Mouse (Mus musculus) neural tube, embryonic 14.5 days (tissue): ENCODE measurements at regions not wholly inside any gene's neighbourhood (a gene's known extent, or its start where the extent isn't known, plus 50 kb on each side); places are given as distances from the start of the nearest gene placed in this dataset.
A peak's percentile ranks its signal among the peaks of the same experiment; 100 is the strongest.

Experiments used
- ATAC-seq: fragments of 200-750 bp; cut with Nextera tagmentation; 2 replicates; pipeline ENCODE4 v1.8.0; 2017; ENCODE audit warnings: low read depth, mild to moderate bottlenecking, moderate TSS enrichment, moderate library complexity
- H3K27ac ChIP-seq: fragments of 300-500 bp; sonication (generic); 2 replicates; pipeline ENCODE4 v1.5.1; 2014; ENCODE audit warnings: low read depth, mild to moderate bottlenecking, control low read depth, low read length, moderate library complexity, mixed read lengths
- H3K27me3 ChIP-seq: fragments of 300-500 bp; sonication (generic); 2 replicates; pipeline ENCODE4 v1.6.1; 2014; ENCODE audit warnings: low read length; ENCODE audit not compliant: control insufficient read depth, insufficient read depth
- H3K36me3 ChIP-seq: fragments of 300-500 bp; sonication (generic); 2 replicates; pipeline ENCODE4 v1.6.1; 2014; ENCODE audit warnings: low read length, mixed read lengths; ENCODE audit not compliant: control insufficient read depth, insufficient read depth
- H3K4me1 ChIP-seq: fragments of 300-500 bp; sonication (generic); 2 replicates; pipeline ENCODE4 v1.6.1; 2014; ENCODE audit warnings: low read length; ENCODE audit not compliant: control insufficient read depth, insufficient read depth
- H3K4me2 ChIP-seq: fragments of 300-500 bp; sonication (generic); 2 replicates; pipeline ENCODE4 v1.6.1; 2014; ENCODE audit warnings: mild to moderate bottlenecking, low read depth, low read length, control low read depth
- H3K4me3 ChIP-seq: fragments of 300-500 bp; sonication (generic); 2 replicates; pipeline ENCODE4 v1.5.1; 2014; ENCODE audit warnings: low read depth, low read length, control low read depth, mixed read lengths
- H3K9ac ChIP-seq: fragments of 300-500 bp; sonication (generic); replicated peaks from 2 replicates; pipeline ENCODE4 v1.6.1; 2014; ENCODE audit warnings: low read depth, mild to moderate bottlenecking, control low read depth, low read length, mixed read lengths
- H3K9me3 ChIP-seq: fragments of 300-500 bp; sonication (generic); 2 replicates; pipeline ENCODE4 v1.6.1; 2016; ENCODE audit warnings: low read length; ENCODE audit not compliant: control insufficient read depth
- WGBS: fragments of 180-500 bp; shearing (Covaris S2); extraction: QIAGEN DNeasy Blood & Tissue Kit; methylation state at CpG from one replicate; pipeline ENCODE4 v1.1.7; 2014; 5-methylcytosine and 5-hydroxymethylcytosine counted together

DNA sequence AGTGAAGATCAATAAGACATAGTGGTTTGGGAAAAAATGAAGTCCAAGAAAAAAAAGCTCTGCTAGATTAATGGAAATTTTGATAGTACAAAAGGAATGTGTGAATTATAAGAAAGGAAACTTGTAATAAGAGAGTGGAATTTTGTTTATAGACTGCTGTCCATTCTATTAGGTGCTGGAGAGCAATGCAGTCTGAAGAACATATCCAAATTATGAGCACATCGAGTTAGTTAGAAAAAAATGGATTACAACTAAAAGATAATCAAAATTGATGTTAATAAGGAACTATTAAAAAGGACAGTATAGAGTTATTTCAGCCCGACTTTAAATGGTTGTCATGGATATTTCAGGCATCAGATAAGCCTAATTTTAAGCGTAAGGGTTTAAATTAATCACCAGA is 98.2 kb upstream of the Nox4 start:
- Histone ChIP-seq H3K27me3 (no peaks in the 10 kb centered on the region), H3K9ac (no peak overlapping the region), H3K36me3 (no peaks in the 10 kb centered on the region), H3K27ac (no peak overlapping the region), H3K4me3 (no peak overlapping the region), H3K9me3 (no peaks in the 10 kb centered on the region), H3K4me1 (no peaks in the 10 kb centered on the region), H3K4me2 (no peak overlapping the region)
- ATAC-seq: no peak
- WGBS: 74% methylated on average over 3 of the region's 3 CpGs

DNA sequence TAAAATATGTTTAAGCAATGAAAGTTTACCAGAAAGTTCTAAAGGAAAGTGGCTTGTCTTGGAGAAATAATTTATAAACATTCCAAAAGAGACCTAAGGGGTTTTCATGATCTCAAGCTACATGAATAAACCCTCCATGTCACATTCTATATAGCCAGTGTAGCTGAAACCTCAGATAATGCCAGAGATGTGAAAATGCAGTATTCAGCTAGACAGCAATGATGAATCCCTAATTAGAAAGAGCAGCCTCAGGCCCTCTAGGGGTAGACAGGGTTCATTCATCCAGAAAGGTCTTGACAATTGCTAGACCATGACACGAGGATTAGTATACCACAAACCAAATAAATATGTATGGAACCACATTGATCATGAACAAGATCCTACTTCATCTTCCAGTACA is 97.2 kb upstream of the Nox4 start:
- Histone ChIP-seq H3K36me3 (no peaks in the 10 kb centered on the region), H3K9me3 (no peaks in the 10 kb centered on the region), H3K4me1 (no peaks in the 10 kb centered on the region), H3K4me2 (no peak overlapping the region), H3K9ac (no peak overlapping the region), H3K27me3 (no peaks in the 10 kb centered on the region), H3K27ac (no peak overlapping the region), H3K4me3 (no peak overlapping the region)
- ATAC-seq: no peak
- 58% methylated on average over 1 of the region's 1 CpGs for WGBS

DNA sequence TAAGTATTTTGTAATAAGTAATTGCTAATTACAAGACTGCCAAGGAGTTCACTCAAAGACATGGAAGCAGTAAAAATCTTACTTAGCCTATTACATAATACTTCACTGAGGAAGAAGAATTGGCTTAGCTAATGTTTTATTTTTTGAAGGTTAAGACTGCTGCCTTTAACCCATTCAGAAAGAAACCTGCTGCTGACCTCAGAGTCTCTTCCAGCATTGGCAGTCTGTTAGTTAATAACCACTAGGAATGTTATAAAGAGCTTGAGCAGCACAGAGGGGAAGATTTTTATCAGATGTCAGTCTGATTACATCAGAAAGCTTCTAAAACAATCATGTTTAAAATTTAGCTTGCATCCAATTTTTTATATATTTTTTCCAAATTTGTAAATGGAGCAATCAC is 94.9 kb upstream of the Nox4 start:
- Histone ChIP-seq H3K9me3 (no peaks in the 10 kb centered on the region), H3K4me3 (no peak overlapping the region), H3K36me3 (no peaks in the 10 kb centered on the region), H3K9ac (no peak overlapping the region), H3K4me1 (no peaks in the 10 kb centered on the region), H3K27ac (no peak overlapping the region), H3K4me2 (no peak overlapping the region), H3K27me3 (no peaks in the 10 kb centered on the region)
- no peak for ATAC-seq

DNA sequence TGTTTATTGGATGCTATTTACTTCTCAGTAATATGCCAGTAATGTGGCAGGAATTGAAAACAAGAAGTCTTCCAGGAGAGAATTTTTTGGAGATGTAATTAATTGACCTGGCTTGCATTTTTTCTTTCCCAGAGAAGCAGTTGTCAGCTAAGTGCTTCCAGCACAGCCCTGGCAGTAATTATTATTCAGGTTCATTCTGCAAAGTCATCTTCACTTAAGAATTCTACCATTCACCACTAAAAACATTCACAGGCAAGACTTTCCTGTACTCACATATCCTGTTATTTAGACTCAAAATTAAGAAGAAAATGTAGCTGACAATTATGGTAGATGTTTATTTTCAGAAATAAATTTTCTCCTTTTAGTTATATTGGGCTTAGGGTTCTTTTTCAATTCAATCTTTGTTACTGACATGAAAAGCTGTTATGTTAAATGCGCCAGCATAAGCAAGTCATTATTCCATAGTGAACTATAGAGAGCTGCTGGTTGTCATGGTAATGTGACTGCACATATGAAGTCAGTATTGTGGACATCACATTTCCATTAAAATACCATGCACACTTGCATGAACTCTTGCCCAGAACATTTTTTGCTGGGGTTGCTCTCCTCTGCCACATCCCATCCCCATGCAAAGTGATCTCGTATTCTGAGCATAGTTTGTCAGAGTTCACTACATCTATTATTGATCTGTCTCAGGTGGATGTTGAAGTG is 59.3 kb upstream of the Nox4 start:
- no peak overlapping the region for H3K9ac ChIP-seq
- no peaks in the 10 kb centered on the region for H3K36me3 ChIP-seq
- H3K4me1 ChIP-seq: no peaks in the 10 kb centered on the region
- H3K4me3 ChIP-seq: no peak overlapping the region
- no peak overlapping the region for H3K27ac ChIP-seq
- H3K4me2 ChIP-seq: no peak overlapping the region
- H3K27me3 ChIP-seq: no peaks in the 10 kb centered on the region
- WGBS: 26% methylated on average over 2 of the region's 2 CpGs
- H3K9me3 ChIP-seq: no peaks in the 10 kb centered on the region
- peak; percentile 65; the same call in 1 of the 2 replicates for ATAC-seq

DNA sequence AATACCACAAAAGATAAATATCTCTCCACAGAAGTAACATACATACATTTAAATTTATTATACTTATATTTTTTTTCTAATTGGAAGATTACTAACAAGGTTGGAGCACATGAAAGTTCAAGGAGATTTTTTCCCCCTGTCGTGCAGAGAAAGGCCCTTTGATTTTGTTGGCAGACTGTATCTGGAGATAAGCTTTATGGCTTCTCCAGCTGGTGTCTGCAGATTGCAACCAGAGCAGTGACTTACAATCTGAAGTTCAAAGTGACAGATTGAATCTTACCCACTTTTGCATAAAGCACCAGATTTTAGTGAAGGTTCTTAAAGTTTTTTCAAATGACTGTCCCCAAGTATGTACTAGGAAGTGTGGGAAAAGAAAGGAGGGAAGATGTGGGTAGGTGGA is 50.2 kb upstream of the Nox4 start:
- Histone ChIP-seq H3K4me1 (no peaks in the 10 kb centered on the region), H3K27me3 (no peaks in the 10 kb centered on the region), H3K9me3 (no peaks in the 10 kb centered on the region), H3K9ac (no peak overlapping the region), H3K4me3 (no peak overlapping the region), H3K27ac (no peak overlapping the region), H3K36me3 (no peaks in the 10 kb centered on the region), H3K4me2 (no peak overlapping the region)
- no peak for ATAC-seq
- WGBS: 68% methylated on average over 1 of the region's 1 CpGs
